Mouse (Mus musculus) heart, adult 11 months (tissue): ENCODE data around the gene Tll2.

Experiments used
- DNase-seq: peaks from one replicate; pipeline ENCODE4 v3.0.0; 2022

Gene Tll2

DNA sequence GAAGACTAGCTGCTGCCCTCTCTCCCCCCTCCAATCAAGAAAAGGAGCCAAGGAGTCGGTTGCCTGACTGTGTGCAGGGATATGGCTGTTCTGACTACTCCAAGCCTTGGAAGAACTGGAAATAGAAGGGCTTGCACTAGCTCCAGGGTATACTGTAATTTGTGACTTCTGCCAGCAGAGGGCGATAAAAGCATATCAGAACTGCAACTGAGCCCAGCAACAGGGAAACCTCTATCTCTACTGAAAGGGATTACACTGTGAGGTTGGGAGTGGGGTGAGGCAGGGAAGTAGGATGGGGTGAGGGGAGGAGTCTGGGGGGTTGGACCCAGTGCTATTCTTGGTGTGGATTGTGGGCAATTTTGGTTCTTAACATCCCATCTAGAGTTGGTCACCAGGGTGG is 119.9 kb downstream of the Tll2 start:
- peak; percentile 90 for DNase-seq

DNA sequence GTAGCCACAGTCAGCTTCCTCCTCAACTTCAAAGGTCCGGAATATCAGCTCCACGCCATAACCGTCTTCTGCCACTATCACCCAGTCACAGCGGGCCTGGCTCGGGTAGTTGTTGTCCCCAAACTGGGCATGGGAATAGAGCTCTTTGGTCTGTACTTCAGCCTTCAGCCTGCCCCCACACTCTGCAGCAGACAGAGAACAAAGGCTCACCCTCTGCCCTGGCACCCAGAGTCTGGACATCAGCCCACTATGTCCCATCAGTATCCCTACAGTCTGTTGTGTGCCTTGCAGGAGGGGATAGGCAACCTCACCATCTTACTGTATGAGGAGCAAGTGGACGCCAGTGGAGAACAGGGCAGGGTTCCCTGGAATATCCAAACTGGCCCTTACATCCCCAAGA is 120.3 kb downstream of the Tll2 start:
- peak; percentile 80 for DNase-seq

DNA sequence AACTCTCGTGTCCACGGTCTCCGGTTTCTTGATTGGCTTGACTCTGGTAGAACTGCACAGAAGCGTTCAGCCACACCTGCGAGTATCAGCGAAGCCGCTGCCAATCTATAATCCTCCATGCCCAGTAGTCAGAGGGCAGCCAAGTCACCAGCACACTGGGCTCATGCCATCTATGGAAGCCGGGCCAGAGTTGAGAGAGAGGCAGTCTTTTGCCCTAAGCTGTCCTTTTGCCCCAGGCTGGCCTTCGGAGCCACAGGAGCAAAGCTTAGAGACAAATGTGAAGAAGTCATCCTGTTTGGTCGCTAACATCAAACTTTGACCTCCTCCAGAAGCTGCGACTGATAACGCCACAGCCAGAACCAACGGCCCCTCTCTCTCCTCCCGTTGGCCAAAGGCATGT is 123.0 kb downstream of the Tll2 start:
- DNase-seq: peak; percentile 67

DNA sequence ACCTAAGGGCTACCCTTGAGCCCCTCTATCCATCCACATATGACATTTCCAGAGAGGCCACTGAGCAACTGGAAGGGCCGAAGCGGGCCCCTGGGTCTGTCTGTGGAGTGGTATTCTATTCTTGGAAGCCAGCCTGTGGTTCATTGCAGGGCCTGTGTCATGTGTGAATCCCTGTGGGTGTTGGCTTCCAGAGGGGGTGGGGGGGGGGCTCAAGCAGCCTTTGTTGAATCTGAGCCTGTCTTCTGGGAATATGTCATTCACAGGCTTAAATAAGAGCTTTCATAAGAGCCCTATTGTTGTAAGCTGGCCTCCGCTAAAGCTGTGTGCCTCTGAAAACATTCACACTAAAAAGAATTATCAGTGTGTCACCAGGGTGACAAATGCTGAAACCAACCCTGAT is 125.0 kb downstream of the Tll2 start:
- DNase-seq: peak; percentile 79

DNA sequence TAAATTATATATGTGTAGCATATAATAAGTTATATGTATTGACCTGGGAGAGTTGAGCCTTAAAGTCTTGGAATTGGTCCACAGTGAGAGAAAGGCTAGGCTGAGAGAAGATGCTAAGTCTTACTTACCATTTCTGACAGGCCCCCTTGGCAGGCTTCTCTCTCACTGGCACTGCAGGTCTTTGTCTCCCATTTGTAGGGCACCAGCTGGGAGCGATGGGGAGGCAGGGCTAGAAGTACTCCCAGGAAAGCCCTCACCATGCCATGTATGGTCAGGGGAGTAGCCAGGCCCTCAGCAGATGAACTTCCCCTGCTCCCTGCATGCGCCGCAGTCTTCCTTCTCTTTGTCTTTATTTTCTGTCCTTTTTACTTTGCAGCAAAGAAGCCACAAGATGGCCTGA is 129.7 kb downstream of the Tll2 start, which contains the start of gene Opalin:
TSS of gene Opalin (minus strand) at position 208 of the 400 bp plus-strand sequence.
- peak; percentile 40 for DNase-seq

DNA sequence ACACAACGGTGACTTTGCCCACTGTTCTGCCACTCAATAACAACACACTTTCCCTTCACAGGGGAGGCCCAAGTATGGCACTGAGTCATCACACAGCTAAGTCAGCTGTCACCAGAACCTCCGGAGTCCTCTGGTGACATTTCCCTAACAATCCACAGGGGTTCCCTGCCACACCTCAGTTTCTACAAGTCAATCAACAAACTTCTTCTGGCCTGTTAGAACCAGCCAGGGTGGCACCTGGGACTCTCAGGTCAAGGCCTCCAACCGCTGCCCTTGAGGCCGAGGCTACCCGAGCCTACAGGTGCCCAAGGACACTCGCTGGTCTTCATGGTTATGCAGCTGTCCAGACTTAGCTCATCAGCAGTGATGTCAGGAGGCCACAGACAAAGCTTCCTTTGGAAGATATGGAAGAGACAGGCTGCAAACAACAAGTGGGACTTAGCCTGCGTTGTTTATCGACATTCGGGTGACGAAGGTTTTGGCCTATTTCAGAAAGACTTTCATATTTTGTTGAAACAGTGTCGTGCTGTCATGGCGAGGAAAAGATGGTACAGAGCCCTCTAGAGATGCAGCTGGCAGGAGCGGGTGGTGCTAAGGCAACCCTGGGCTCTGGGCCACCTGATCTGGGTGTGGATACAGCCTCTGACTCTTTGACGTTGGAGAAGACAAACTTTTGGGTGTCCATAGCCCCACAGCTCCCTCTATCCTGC is 132.7 kb downstream of the Tll2 start:
- peak; percentile 81 for DNase-seq

DNA sequence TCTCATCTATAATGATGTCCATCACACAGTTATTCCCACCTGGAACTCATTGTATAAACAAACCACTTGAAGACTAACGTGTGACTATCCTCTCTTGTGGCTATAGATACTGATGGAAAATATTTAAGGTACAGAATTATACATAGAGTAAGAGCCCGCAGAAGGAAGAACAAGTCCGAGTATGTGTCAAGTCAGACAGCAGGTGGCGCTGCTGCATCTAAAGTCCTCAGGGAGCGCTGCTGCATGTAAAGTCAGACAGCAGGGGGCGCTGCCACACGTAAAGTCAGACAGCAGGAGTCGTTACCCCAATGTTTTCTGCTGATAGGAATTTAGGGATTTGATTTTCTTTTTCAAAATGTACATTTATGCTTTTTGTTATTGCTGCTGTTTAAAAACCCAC is 135.1 kb downstream of the Tll2 start:
- peak; percentile 95 for DNase-seq

DNA sequence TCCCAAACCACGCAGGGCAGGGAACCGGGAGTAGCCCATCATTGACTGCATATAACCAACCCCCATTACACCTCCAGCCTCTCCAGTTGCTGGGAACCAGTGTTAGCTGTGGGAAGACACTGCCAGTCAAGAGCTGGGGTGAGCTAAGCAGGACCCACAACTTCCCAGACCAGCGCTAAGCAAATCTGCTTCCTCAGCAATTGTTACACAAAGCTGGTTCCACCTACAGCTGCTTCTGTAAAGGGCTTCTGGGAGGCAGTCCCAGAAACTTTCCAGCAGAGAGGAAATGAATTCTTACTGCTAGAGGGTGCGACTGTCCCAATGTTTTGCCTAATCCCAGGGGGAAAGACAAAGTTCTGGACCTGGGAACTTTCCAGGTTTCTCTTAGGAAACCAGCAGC is 151.9 kb downstream of the Tll2 start:
- no peak for DNase-seq

DNA sequence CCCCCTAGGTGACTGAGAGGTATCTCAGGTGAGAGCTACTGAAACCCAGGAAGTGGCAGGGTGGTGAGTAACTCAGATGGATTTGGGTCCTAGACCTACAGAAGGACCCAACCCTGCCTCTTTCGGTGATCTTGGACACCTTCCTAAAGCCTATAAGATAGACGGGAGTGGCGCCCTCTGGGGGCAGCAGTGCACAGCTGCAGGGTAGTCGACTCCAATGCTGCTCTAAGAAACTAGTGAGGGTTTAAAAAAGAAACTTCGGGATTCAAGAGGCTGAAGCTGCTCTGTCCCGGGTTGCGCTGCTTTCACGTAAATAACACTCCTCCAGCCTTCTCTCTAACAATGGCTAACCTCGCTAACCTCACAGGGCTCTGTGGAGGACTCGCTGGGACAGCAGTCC is 153.1 kb downstream of the Tll2 start:
- no peak for DNase-seq

DNA sequence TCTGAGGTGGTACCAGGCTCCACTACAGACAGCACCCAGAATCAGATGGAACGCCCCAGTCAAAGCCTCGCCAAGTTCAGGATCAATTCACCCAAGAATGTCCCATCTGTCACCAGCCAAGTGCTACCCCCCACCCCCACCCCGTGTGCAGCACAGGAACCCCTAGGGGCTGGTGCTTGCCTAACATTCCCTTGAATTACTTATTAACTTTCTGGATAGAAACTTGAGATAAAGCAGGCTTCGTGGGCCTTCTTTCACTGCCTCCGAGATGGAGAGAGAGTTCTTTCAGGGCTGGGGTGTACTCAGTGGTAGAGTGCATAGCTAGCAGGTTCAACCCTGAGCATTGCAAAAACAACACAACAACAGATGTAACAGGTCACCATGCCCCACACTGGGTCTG is 154.4 kb downstream of the Tll2 start:
- DNase-seq: no peak

DNA sequence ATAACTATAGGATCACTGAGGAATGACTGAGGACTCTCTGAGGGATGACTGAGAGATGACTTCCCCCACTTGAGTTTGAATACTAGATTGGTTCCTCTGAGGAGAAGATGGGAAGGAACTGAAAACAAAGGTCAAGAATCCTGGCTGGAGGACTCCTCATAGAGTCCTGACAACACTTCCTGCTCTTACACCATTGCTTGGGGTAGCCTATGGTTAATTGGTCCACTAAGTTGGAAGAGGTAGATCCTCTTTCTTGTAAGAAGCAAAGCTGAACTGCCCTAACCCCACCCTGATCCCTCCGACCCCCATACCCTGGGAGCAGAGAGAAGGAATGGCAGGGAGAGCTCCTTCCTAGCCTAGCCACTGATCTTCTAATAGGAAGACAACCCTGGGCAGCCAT is 154.9 kb downstream of the Tll2 start:
- DNase-seq: no peak

DNA sequence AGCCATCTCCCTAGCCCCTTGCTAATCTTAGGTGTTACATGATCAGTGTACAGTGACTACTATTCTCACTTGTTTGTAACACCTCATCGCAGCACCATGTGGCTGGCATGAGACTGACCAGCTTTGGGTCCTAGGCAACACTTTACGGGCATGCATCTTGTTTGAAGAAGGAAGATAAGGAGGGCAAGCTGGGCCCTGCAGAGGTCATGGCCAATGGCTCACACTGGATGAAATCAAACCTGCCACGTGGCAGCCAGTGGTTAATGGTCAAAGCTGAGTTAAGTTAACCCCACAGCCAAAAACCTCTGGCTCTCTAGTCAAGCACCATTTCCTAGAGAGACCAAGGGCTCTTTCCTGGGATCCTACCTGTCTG is 158.5 kb downstream of the Tll2 start:
- DNase-seq: no peak

DNA sequence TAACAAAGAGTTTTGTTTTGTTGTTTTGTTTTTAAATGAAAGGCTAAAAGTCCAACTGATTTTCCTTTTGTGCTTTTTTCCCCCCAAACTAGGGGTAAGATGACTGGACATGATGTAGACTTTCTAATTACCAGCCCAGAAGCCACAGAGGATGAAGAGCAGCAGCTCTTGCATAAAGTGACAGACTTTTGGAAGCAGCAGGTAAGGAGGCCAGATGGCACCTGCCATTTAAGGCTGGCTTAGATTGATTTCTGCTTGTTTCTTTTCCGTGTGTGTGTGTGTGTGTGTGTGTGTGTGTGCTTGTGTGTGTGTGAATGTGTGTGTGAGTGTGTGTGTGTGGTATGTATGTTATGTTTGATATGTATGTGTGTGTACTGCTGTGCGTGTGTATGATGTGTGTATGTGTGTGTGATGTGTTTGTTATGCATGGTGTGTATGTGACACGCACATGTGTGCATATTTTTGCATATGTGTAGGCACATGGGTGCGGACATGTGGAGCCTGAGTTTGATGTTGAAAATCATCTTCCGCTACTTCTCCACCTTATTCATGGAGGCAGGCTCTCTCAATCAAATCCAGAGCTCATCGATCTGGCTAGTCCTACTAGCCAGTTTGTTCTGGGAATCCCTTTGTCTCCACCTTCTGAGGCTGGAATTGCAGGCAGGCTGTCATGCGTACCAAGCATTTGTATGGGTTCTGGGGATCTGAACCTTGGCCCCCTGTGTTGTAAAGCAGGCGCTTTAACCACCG is 159.0 kb downstream of the Tll2 start:
- no peak for DNase-seq

DNA sequence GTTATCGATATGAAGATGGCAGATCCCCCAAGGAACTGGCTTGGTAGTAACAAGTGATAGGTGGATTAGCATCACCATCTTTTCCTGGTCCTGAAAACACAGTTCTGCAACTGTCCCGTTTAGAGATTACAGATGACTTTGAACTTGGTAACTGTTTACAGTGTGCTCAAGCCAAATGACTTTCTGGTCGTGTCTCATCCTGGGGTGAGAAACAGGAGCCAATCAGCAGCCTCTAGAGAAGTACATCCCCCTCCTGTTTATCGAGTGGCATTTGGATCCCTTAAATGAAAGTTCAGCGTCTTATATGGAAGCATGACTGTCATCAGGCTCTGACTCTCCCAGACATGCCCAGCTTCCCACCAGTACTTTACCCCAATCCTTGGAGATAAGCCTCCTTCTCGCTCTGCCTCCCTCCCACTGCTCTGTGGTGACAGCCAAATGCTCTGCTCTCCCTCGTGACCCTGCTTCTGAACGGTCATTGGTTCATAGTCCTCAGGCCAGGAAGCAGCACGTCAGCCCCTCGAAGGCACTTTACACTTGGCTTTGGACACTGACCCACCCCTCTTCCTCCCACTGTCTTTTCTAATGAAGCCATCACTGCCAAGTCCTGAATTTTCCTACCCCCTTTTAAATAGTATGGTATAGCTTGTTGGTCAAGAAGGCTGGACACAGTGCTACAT is 161.4 kb downstream of the Tll2 start:
- DNase-seq: no peak

DNA sequence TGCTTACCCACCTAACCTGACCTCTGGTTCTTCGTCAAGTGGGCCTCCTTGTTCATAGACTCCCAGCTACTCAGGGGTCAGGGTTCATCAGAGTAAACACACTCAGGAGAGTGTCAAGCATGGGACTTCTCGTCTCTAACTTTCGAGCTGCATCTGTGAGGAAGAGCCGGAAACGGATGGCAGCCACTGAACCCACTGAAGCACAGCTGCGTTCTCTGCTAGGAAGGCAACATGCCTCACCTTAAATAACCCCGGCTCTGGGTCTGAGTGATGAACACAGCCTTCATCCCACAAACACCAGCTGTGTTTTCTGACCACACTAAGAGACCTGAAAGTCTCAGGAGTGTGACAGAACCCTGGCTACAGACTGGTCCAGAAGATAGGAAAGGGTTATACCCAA is 167.5 kb downstream of the Tll2 start:
- DNase-seq: no peak

DNA sequence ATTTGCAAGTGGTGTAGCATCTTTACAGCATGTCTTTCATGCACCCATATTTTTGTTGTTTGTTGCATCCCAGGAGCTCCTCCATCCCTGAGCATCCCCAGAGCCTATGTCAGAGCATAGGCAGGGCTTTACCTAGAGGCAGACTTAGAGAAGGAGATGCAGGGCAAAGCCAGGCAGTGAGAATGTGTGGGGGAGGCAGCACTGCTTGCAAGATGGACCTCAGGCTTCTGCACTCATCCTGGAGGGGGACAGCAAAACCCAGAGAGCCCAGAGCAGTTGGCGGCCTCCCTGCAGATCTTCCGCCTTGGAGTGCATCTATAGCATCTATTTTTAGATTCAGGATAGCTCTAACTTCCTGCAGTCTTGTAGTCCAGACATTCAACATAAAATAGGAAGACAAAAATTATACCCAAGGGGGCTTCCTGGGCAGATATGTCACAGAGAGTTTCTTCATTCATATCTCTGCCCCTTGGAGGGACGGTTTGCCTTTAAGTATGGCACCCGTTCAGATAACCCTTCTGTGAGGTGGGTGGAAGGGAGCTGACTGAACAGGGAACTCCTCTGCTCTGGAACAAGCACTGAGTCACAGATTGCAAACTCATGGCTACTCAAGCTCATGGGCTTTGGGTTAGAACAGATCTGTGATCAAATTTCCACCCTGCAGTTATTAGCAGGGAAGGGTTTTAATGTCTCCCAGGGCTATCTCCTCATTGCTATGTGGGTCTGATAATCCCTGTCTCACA is 170.7 kb downstream of the Tll2 start:
- no peak for DNase-seq
